Mouse (Mus musculus): ENCODE data around the gene Gm5152. TPM values are rescaled to one million over a fixed set of nuclear protein-coding genes. Genes with fewer than 3 reads are reported as not detected.
"Not testable (repeated sequence)": the region's sequence is repeated elsewhere in the genome, so short reads cannot be mapped to it uniquely, and the experiment has no call there.

Gene Gm5152
- polyA plus RNA-seq (2012; rRNA removed), result not detected in 2 replicates

DNA sequence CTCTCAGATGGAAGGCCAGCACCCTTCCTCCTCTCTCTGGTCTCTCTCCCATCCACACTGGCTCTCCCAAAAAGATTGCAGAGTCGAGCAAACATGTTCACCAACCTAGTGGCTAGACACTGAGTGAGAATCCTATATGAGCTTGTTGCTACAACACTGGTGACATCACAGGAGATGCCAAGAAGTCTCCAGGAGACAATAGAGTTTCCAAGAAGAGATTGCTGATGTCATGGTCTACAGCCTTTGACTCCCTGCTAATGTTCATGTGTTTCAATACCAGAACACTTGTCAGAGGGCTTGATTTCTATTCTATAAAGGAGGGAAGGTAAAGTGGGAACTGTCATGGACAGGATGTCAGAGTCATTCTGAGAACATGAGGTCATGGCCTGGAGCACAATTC is at the start of gene Gm5152:
Gene Gm5152, minus strand, starts transcription at position 101 of the 400 bp plus-strand sequence.
- H3K27ac ChIP-seq (ENCODE audit: insufficient read depth, low read depth, low read length); H3K27me3 ChIP-seq (replicated peaks; ENCODE audit: control insufficient read depth, insufficient read depth, low read length); H3K4me3 ChIP-seq (ENCODE audit: insufficient read depth, low read depth, low read length); H3K4me1 ChIP-seq (ENCODE audit: control insufficient read depth, insufficient read depth, low read length); DNase-seq; H3K36me3 ChIP-seq (ENCODE audit: control insufficient read depth, insufficient read depth, low read length): not testable (repeated sequence)
- WGBS, result no CpG with 5 or more reads among the region's 1 CpGs

DNA sequence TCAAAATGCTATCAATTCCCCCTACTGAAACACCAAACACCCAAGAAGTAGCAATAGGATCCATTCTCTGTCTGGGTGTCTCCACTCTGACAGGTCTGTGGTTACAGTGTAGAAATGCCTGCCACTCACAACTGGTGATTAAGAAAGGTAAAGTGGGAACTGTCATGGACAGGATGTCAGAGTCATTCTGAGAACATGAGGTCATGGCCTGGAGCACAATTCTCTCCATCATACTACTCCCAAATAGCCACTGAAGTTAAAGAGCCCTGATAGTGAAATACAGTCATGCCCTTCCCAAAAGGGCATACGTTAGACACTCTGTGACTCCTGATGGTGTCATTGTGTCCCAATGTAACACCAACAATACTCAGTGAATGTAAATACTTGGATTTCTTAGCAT is 8.4 kb upstream of the Gm5152 start:
- not testable (repeated sequence) for H3K4me3 ChIP-seq (ENCODE audit: insufficient read depth, low read depth, low read length); H3K4me1 ChIP-seq (ENCODE audit: control insufficient read depth, insufficient read depth, low read length); H3K27me3 ChIP-seq (replicated peaks; ENCODE audit: control insufficient read depth, insufficient read depth, low read length); DNase-seq; H3K36me3 ChIP-seq (ENCODE audit: control insufficient read depth, insufficient read depth, low read length); H3K27ac ChIP-seq (ENCODE audit: insufficient read depth, low read depth, low read length)
- WGBS, result 71% methylated on average over 1 of the region's 1 CpGs

DNA sequence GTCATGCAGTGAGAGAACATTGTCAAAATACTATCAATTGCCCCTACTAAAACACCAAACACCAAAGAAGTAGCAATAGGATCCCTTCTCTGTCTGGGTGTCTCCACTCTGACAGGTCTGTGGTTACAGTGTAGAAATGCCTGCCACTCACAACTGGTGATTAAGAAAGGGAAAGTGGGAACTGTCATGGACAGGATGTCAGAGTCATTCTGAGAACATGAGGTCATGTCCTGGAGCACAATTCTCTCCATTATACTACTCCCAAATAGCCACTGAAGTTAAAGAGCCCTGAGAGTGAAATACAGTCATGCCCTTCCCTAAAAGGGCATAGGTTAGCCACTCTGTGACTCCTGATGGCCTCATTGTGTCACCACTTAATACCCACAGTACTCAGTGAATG is 556 bp downstream of the Gm5152 start:
- not testable (repeated sequence) for H3K27me3 ChIP-seq (replicated peaks; ENCODE audit: control insufficient read depth, insufficient read depth, low read length); DNase-seq; H3K27ac ChIP-seq (ENCODE audit: insufficient read depth, low read depth, low read length); H3K36me3 ChIP-seq (ENCODE audit: control insufficient read depth, insufficient read depth, low read length); H3K4me3 ChIP-seq (ENCODE audit: insufficient read depth, low read depth, low read length); H3K4me1 ChIP-seq (ENCODE audit: control insufficient read depth, insufficient read depth, low read length)

DNA sequence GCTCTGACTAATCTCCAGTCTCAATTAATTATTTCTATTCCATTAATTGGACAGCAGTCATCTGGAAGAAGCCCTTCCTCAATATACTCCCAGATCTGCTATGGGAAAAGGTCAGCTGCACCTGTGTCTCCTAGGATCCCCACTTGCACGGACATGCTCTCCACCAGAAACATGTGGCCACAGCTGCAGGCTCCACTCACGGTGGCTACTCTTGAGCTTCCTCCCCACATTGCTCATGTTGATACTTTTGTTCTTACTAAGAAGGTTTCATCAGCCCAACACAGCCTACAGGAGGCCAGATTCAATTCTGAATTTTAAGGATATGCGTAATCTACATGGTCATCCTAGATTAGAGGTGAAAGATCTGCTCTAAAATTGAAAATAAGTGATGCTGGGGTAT is 5.9 kb downstream of the Gm5152 start:
- not testable (repeated sequence) for H3K27ac ChIP-seq (ENCODE audit: insufficient read depth, low read depth, low read length); DNase-seq

DNA sequence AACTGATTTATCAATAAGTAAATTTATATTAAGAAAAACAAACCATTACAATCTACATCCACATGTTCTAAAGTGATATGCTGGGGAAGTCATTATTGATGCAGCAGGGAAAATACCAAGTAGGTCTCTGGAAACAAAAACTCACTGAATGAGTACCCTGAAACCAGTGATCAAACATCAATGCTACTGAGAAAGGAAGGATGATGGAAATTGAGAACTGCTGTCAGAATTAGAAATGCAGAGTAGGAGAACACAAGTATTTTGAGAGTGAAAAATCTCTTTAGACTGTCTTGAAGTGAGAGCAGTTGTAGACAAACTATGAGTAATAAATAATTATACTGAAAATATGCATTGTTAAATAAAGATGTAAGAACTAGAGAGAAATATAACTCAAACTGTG is 26.0 kb downstream of the Gm5152 start:
- no peak for DNase-seq

More for the DNA sequence above, 5.9 kb downstream of the Gm5152 start:
- H3K4me3 ChIP-seq (ENCODE audit: insufficient read depth, low read depth, low read length); H3K27me3 ChIP-seq (replicated peaks; ENCODE audit: control insufficient read depth, insufficient read depth, low read length); H3K36me3 ChIP-seq (ENCODE audit: control insufficient read depth, insufficient read depth, low read length); H3K4me1 ChIP-seq (ENCODE audit: control insufficient read depth, insufficient read depth, low read length): not testable (repeated sequence)
- 87% methylated on average over 3 of the region's 3 CpGs for WGBS

DNA sequence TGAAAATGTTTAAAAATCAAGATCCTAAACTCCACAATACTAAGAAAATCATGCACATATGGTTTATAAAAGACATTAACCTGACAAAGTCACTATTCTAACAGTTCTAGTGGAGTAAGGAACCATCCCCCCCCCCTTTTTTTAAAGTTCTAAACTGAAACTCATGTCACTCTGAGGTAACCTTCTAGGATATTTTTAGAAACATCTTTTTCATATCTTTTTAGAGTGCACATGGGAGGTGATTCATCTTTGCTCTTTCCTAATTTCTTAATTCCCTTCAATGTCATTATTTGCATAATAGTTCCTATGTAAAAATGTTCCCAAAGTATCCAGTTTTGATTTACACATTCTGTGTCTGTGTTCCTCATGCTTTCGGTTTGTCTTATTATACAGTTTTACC is 43.3 kb downstream of the Gm5152 start:
- Histone ChIP-seq H3K36me3 (ENCODE audit: control insufficient read depth, insufficient read depth, low read length) (no peaks in the 10 kb centered on the region), H3K4me3 (ENCODE audit: insufficient read depth, low read depth, low read length) (no peak overlapping the region), H3K27me3 (replicated peaks; ENCODE audit: control insufficient read depth, insufficient read depth, low read length) (no peaks in the 10 kb centered on the region), H3K4me1 (ENCODE audit: control insufficient read depth, insufficient read depth, low read length) (no peaks in the 10 kb centered on the region), H3K27ac (ENCODE audit: insufficient read depth, low read depth, low read length) (no peak overlapping the region)
- DNase-seq, result no peak
- WGBS, result 89% methylated on average over 1 of the region's 1 CpGs
- TF ChIP-seq POLR2A (IDR thresholded peaks at IDR 0.05; ENCODE audit: low read depth, low read length) (no peak), CTCF (conservative IDR thresholded peaks at IDR 0.05; ENCODE audit: insufficient read depth, insufficient read length, low read depth, low read length) (no peak)

More for the DNA sequence above, 26.0 kb downstream of the Gm5152 start:
- no peaks in the 10 kb centered on the region for H3K36me3 ChIP-seq (ENCODE audit: control insufficient read depth, insufficient read depth, low read length)
- no peak overlapping the region for H3K4me3 ChIP-seq (ENCODE audit: insufficient read depth, low read depth, low read length)
- H3K27ac ChIP-seq (ENCODE audit: insufficient read depth, low read depth, low read length), result no peak overlapping the region
- no peaks in the 10 kb centered on the region for H3K27me3 ChIP-seq (replicated peaks; ENCODE audit: control insufficient read depth, insufficient read depth, low read length)
- TF ChIP-seq POLR2A (IDR thresholded peaks at IDR 0.05; ENCODE audit: low read depth, low read length), result no peak
- no peak for TF ChIP-seq CTCF (conservative IDR thresholded peaks at IDR 0.05; ENCODE audit: insufficient read depth, insufficient read length, low read depth, low read length)
- H3K4me1 ChIP-seq (ENCODE audit: control insufficient read depth, insufficient read depth, low read length), result no peaks in the 10 kb centered on the region

DNA sequence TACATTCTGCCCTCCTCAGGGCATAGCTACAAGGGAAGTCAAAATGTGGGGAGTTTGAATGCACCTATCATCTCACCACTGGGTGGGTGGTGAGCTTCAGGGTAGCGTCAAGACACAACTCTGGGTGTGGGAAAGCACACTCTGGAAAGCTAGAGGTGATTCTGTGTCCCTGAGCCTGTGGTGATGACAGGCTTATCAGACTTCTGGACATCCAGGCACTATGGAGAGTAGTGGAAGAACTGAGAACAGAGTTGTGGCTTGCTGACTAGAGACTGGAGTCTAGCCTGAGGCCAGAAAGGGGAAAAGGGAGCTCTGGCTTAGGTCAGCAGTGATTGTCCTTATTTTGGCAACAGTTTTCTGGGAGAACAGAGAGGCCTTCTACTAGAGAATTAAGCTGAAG is 49.4 kb downstream of the Gm5152 start:
- Histone ChIP-seq H3K36me3 (ENCODE audit: control insufficient read depth, insufficient read depth, low read length) (no peaks in the 10 kb centered on the region), H3K27me3 (replicated peaks; ENCODE audit: control insufficient read depth, insufficient read depth, low read length) (no peaks in the 10 kb centered on the region), H3K4me1 (ENCODE audit: control insufficient read depth, insufficient read depth, low read length) (no peaks in the 10 kb centered on the region), H3K27ac (ENCODE audit: insufficient read depth, low read depth, low read length) (no peak overlapping the region), H3K4me3 (ENCODE audit: insufficient read depth, low read depth, low read length) (no peak overlapping the region)
- WGBS, result 69% methylated on average over 1 of the region's 1 CpGs
- no peak for TF ChIP-seq CTCF (conservative IDR thresholded peaks at IDR 0.05; ENCODE audit: insufficient read depth, insufficient read length, low read depth, low read length)
- no peak for TF ChIP-seq POLR2A (IDR thresholded peaks at IDR 0.05; ENCODE audit: low read depth, low read length)
- DNase-seq, result no peak
